Mouse (Mus musculus) liver, embryonic 14 days (tissue): ENCODE measurements around the gene Vegfd. TPM values are rescaled to one million over a fixed set of nuclear protein-coding genes. Genes with fewer than 3 reads are reported as not detected.

ENCODE experiments used
- polyA plus RNA-seq: library from polyadenylated mRNA; depleted of rRNA; stranded (reverse); fragments of >200 nt; gene quantifications from 2 replicates; pipeline ENCODE4 v1.2.3, GENCODE M21; 2012; rRNA removed

The Vegfd gene
- polyA plus RNA-seq, result 0.96 and 1.0 TPM in 2 replicates

GRCm38 (mm10) chrX:164373081-164373480 lies at the start of gene Vegfd:
Vegfd (plus strand) TSS chrX:164373378.

GRCm38 (mm10) chrX:164419471-164419939 lies 46.3 kb downstream of the Vegfd start, which contains the start of gene Piga:
Piga (plus strand) TSS chrX:164419787.

GRCm38 (mm10) chrX:164436709-164437108 lies 63.5 kb downstream of the Vegfd start, which contains the start of gene Asb11:
Asb11 (plus strand) TSS chrX:164436994.

Other genes with a start within 250 kb of the Vegfd start
- gene Ace2, start 234.0 kb upstream of the Vegfd start, polyA plus RNA-seq, result 0.02 and 0.05 TPM in 2 replicates
- 0.14 and 0.15 TPM in 2 replicates for gene Bmx, start 115.2 kb upstream of the Vegfd start, polyA plus RNA-seq
- gene Pir, start 104.0 kb upstream of the Vegfd start, polyA plus RNA-seq, result 5.9 and 7.2 TPM in 2 replicates
- gene Piga, start 46.4 kb downstream of the Vegfd start, polyA plus RNA-seq, result 8.3 and 10.1 TPM in 2 replicates
- 0.02 and 0.05 TPM in 2 replicates for gene Asb11, start 63.6 kb downstream of the Vegfd start, polyA plus RNA-seq
- gene Asb9, start 132.9 kb downstream of the Vegfd start, polyA plus RNA-seq, result 0.06 TPM in 2 replicates